Mouse (Mus musculus): ENCODE results near the gene Tubgcp4.
A peak's percentile ranks its signal among the peaks of the same experiment; 100 is the strongest.

Tubgcp4 gene

GRCm38 (mm10) chr2:121204276-121204675, 33.8 kb downstream of the Tubgcp4 start:
- DNase-seq = no peak

- DNase-seq = no peak
Observed at GRCm38 (mm10) chr2:121206541-121206940, 36.1 kb downstream of the Tubgcp4 start.

DNA sequence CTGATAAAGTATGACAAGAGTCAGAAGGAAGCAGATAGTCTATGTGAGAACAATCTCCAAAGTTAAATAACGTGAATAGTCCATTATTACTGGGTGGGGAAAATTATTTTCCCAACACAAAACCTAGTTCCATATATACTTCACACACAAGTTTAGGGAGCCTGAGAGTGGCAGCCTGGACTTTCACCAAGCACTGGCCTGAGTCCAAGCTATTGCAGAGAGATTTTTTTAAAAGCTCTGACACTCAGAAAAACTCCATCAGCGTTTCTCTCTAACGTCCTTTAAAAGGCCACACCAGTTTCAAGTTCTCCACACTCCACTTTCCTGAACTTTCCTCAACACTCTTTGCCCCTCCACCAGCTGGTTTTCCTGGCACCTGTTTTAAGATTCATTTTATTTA, 44.0 kb downstream of the Tubgcp4 start:
- peak; percentile 67 for DNase-seq

- DNase-seq = no peak
Observed at GRCm38 (mm10) chr2:121219177-121219576, 48.7 kb downstream of the Tubgcp4 start.

- no peak for DNase-seq
Observed at GRCm38 (mm10) chr2:121219994-121220393, 49.5 kb downstream of the Tubgcp4 start.

DNA sequence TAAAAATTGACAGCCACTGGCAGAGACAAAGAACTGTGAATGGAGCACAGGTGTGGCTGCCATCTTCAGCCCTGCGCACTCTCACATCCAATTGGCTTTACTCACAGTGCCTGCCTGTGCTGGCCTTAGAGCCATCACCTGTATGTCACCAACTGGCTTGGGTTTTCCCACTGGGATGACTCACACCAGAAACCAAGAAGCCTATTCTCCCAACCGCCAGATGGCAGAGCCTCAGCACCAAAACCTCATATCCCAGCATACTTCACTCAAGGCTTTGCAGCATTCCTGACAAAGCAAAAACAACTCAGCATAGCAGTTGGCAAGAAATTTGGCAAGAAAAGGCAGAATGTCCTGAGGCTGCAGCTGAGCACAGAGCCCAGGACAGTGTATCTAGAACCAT, 52.6 kb downstream of the Tubgcp4 start:
- DNase-seq = no peak

DNA sequence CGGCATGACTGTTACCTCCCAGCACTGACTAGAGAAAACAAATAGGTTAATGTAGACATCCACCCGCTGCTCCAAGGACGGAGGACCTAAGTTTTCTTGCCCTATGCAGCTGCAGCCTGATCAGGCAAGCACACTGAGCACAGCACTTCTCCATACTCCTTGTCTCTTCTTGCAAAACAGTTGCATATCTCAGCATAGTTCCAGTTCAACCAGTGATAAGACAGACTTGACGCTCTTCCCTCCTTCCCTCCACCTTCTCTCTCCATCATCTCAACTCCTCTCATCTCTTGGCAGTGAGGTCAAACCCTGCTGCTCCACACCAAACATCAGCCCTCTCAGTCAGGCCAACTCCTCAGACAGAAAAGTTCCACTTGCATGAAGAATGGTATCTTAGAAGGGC, 57.7 kb downstream of the Tubgcp4 start:
- DNase-seq = no peak

DNA sequence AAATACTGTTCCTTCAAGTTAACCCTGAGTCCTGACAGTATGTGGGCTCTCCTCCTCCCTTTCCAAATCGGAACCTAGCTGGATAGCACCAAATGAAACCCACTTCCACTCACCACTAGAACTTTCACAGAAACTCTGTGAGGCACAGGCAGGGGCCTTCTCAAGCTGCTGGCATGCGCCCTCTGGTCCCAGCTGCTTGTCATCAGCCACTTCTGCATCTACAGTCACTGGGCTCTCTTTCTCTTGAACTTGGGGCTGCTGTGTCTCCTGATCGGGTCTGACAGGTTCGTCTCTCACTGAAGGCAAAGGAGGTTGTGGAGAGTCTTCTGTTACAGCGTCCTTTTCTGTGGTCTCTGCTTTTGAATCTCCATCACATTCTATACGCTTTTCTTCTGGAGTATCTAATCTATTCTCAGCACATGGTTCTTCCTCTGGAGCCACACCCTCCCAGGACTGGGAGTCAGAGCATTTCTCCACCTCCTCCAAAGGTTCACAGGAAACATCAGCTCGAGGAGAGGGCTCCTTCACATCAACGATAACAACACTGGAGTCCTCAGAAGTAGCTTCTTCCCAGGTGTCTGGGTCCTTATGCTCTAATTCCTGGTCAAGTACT, 65.1 kb downstream of the Tubgcp4 start:
- DNase-seq = no peak

DNA sequence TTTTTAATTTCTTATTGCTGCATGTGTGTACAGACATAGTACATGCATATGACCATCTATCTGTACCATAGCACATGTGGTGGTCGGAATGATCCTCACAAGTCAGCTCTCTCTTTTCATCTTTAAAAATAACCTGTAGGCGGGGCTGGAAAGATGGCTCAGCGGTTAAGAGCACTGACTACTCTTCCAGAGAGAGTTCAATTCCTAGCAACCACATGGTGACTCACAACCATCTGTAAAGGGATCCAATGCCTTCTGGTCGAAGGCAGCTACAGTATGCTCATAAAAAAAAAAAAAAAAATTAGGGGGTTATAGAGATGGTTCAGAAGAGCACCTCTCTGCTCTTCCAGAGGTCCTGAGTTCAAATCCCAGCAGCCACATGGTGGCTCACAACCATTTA, 69.0 kb downstream of the Tubgcp4 start:
- no peak for DNase-seq

GRCm38 (mm10) chr2:121244099-121244498, 73.6 kb downstream of the Tubgcp4 start:
- no peak for DNase-seq

All from kidney, postnatal 10 days (tissue).